Mouse (Mus musculus) cerebellum, postnatal 4 days (tissue): ENCODE results near the gene Flt3.
A peak's percentile ranks its signal among the peaks of the same experiment; 100 is the strongest.

Experiments used
- DNase-seq, 2 experiments: peaks; one replicate each; pipeline ENCODE4 v3.0.0; 2022; ENCODE audit warnings: low spot score in 2 of 2, mixed read lengths in 1 of 2

The Flt3 gene

GRCm38 (mm10) chr5:147354985-147355384 lies 45.3 kb downstream of the Flt3 start:
- DNase-seq, result no peak

- DNase-seq, result no peak
Measured at GRCm38 (mm10) chr5:147354161-147354780, 46.0 kb downstream of the Flt3 start.

- no peak for DNase-seq
Measured at GRCm38 (mm10) chr5:147351931-147352330, 48.4 kb downstream of the Flt3 start.

- DNase-seq, result no peak
Measured at GRCm38 (mm10) chr5:147345981-147346380, 54.3 kb downstream of the Flt3 start.

- DNase-seq, result no peak
Measured at GRCm38 (mm10) chr5:147343904-147344303, 56.4 kb downstream of the Flt3 start.

- DNase-seq, result no peak
Measured at GRCm38 (mm10) chr5:147342901-147343300, 57.4 kb downstream of the Flt3 start.

GRCm38 (mm10) chr5:147340741-147341414 lies 59.4 kb downstream of the Flt3 start:
- DNase-seq, result no peak

GRCm38 (mm10) chr5:147339560-147339959 lies 60.7 kb downstream of the Flt3 start:
- DNase-seq, result no peak

- DNase-seq, result no peak
Measured at GRCm38 (mm10) chr5:147338967-147339366, 61.3 kb downstream of the Flt3 start.

- DNase-seq, result no peak
Measured at GRCm38 (mm10) chr5:147332711-147333110, 67.6 kb downstream of the Flt3 start.

GRCm38 (mm10) chr5:147331547-147331946 lies 68.7 kb downstream of the Flt3 start:
- peak; percentile 39 to 56 for DNase-seq

- no peak for DNase-seq
Measured at GRCm38 (mm10) chr5:147329946-147330345, 70.3 kb downstream of the Flt3 start.

- DNase-seq, result no peak
Measured at GRCm38 (mm10) chr5:147327636-147328035, 72.7 kb downstream of the Flt3 start.

GRCm38 (mm10) chr5:147325931-147326330 lies 74.4 kb downstream of the Flt3 start:
- DNase-seq, result no peak

- peak; percentile 58 to 64 for DNase-seq
Measured at GRCm38 (mm10) chr5:147323237-147323917, 76.9 kb downstream of the Flt3 start.

GRCm38 (mm10) chr5:147322183-147322582 lies 78.1 kb downstream of the Flt3 start, which contains the start of gene Urad:
Gene Urad, minus strand, starts transcription at chr5:147322440.
- no peak for DNase-seq

- DNase-seq, result no peak
Measured at GRCm38 (mm10) chr5:147319653-147320052, 80.6 kb downstream of the Flt3 start.

GRCm38 (mm10) chr5:147317991-147318390 lies 82.3 kb downstream of the Flt3 start:
- no peak for DNase-seq

GRCm38 (mm10) chr5:147317321-147317720 lies 83.0 kb downstream of the Flt3 start:
- DNase-seq, result no peak

- no peak for DNase-seq
Measured at GRCm38 (mm10) chr5:147315432-147316075, 84.7 kb downstream of the Flt3 start.

GRCm38 (mm10) chr5:147314646-147315431 lies 85.5 kb downstream of the Flt3 start:
- DNase-seq, result no peak
